Mouse (Mus musculus): ENCODE measurements around the gene Lrrfip1. TPM values are rescaled to one million over a fixed set of nuclear protein-coding genes. Genes with fewer than 3 reads are reported as not detected.
A peak's percentile ranks its signal among the peaks of the same experiment; 100 is the strongest.

Lrrfip1 gene
- total RNA-seq, 1 experiment from 2014 or later: 49.4 TPM

DNA sequence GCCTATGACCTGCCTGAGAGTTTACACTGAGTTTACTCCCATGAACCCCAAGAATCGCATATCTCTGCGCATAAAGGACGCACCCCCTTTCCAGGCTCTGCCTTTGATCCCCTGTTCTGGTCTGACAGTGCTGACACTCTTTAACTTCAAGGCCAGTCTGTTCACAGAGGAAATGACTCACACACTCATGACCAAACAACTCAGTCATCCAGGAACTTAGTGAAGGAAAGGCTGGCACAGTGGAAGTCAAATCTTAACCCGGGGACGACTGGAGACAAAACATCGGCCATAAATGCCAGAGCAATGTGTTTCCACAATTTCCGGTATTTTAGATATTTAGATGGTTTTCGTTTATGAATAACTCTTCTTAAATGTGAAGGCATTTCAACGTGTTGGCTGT, 25.4 kb downstream of the Lrrfip1 start:
- DNase-seq: peak; percentile 54

DNA sequence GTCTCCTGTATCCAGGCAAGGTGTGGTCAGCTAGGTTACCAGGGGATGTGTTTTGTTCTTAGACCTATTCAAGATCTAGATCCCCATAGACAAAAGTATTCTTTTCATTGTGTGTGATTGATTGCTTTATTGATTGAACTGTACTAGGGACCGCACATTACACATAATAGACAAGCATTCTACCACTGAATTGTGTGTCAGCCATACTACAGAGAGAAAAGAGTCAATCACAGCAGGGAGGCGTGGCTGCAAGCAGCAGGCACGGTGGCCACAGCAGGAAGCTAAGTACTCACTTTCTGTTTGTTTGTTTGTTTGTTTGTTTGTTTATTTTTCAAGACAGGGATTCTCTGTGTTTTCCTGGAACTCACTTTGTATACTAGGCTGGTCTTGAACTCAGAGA, 25.9 kb downstream of the Lrrfip1 start:
- DNase-seq: no peak

DNA sequence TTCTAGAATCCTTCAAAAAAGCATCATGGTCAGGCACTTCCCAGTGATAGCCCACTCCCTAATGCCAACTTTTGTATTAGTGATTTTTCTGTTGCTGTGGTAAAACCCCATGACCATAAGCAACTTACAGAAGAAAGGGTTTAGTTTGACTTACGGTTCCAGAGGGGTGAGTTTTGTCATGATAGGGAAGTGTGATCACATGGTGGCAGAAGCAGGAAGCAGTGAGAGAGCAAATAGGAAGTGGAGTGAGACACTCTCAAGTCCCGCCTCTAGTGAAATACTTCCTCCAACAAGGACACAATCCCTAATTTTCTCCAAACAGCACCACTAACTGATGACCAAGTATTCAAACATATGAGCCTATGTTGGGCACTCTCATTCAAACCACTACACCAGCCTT, 28.4 kb downstream of the Lrrfip1 start:
- no peak for DNase-seq

DNA sequence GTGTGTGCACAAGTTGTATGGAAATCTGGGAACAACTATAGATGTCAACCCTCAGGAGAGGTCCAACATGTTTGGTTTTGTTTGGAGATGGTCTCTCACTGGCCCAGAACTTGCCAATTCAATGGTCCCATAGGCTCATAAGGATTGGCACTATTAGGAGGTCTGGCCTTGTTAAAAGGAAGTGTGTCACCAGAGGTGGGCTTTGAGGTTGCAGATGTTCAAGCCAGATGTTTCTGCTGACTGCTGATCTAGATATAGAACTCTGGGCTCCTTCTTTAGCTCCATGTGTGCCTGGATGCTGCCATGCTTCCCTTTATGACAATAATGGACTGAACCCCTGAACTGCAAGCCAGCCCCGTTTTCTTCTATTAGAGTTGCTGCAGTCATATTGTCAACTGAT, 31.8 kb downstream of the Lrrfip1 start:
- no peak for DNase-seq

DNA sequence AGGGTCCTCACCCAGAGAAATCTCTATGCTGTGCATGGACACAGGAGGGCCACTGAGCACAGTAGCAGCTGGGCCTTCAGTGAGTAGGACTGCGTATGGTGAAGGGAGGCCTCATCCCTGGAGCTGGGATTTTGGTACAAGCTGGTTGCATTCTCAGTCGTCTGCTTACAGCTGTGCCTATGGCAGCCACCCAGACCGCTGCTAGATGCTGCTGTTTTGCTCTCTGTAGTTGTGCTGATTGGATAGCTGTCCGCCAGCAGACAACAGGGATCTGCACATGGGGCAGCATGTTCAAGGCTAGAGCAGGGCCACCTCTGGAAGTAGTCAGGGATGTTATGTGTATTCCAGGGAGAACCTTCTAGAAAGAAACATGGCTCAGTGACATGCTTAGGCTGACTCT, 33.0 kb downstream of the Lrrfip1 start:
- DNase-seq: no peak

DNA sequence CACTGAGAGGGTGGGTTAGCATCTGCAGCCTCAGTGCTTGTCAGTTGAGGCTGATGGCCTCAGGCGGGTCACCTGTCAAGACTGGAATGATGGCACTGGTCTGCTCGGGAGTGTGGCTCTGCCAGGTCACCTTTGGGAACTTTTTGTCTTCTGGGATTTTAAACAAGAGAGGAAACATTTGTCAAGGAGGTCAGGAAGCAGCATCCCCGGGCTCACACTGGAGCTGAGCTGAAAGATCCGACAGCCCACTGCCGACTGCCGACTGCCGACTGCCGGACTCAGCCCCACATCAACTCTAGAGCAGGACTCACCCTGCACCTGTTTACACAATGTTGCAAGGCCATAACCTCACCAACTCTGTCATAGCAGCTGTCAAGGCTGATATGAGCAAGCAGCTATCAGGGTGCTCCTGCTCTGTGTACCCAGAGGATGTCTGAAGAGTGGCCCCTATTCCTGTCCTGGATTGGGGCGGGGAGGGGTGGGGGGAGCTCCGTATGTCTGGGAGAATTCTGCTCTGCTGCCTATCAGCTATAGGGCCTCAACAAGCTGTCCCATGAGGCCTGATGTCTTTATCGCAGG, 33.9 kb downstream of the Lrrfip1 start:
- DNase-seq: no peak

DNA sequence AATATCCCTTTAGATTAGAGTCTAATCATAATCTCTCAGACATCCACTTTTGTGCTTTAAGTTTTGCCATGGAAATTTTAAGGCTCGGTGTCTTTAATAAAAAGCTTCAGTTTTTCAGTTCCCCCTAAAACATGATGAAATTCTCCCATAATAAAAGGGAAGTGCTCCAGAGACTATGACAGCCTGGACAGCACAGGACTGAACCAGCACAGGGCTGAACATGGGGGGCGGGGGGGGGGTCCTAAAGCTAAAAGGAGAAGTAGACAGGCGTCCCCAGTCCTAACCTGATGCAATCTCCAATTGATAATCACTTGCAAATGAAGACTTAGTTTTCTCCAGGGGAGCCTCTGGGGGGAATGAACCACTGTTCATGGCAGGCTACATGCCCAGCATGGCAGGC, 36.0 kb downstream of the Lrrfip1 start:
- DNase-seq: no peak

DNA sequence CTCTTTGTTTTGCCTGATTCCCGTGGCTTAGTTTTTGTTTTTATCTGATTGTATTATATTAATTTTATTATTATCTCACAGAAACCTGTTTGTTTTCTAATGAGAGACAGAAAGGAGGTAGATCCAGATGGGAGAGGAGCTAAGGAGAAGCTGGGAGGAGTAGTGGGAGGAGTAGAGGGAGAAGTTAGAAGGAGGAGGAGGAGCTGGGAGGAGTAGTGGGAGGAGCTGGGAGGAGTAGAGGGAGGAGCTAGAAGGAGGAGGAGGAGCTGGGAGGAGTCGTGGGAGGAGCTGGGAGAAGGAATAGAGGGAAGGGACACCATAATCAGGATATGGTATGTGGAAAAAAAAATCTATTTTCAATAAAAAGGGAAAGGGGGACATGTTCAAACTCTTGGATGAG, 36.7 kb downstream of the Lrrfip1 start:
- no peak for DNase-seq

DNA sequence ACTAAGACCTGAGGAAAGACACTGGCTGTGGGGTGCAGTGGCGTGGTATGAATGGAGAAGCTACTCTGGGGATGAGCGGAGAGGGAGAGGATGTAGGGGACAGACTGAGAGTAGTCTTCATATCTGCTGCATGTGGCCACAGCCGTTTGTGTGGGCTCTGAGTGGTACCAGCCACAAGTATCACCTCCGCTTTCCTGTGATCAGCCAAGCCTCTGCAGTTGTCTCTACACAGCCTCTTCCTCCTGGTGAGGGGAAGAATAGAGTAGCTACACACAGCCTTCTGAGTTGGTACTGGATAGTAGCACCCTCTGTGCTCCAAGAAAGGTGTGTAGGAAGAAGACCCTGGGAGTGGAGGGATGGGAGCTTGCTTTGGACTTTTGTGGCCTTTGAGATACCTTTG, 38.7 kb downstream of the Lrrfip1 start:
- no peak for DNase-seq

DNA sequence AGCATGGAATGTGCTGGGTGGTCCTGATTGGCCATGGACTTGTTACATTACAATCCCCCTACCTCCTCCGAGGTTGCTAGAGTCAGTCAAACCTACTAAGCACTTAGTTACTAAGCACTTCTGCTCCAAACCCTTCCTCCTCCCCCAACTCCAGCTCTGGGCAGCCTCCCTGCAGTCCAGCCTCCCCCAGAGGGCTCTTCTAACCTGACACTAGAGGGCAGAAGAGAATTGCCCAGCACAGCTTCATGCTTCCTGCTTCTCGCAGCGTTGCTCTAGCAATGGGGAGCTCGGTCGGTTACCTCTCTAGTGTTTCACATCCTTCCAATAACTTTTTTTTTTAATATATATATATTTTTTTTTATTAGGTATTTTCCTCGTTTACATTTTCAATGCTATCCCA, 39.5 kb downstream of the Lrrfip1 start:
- DNase-seq: peak; percentile 60

DNA sequence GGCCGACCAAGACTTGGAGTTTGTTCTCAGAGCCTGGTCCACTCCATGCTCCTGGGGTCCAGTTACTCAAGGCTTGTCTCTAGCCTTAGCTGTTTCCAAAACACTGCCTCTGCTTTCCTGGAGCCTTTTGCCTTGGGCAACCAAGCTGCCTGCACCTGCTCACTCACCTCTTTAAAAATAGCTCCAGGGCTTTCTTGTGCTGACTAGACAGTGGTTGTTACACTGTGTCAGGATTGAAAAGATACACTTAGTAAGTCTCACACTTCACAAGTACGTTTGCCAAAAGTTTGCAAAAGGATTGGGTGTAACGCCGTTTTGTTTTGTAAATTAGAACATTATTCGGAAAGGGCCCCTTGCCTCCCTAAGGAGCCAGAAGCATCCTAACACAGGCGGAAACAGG, 40.0 kb downstream of the Lrrfip1 start:
- DNase-seq: no peak

DNA sequence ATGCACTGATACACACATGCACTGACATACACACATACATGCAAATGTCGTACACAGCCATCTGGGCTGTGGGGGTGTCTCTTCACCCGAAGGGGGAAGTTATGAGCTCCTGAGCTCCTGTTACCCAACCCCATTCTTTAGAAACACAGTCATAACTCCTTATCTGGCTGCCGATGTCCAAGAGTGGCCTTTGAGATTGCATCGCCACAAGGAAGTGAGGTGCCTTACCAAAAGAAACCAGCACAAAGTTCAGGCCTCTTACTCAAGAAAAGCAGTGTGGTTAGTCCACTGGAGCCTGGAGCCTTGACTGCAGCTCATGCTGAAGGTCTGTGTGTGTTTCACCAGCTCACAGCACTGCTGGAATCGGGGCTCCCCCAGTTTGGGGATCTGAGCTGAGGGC, 43.1 kb downstream of the Lrrfip1 start:
- DNase-seq: peak; percentile 56

DNA sequence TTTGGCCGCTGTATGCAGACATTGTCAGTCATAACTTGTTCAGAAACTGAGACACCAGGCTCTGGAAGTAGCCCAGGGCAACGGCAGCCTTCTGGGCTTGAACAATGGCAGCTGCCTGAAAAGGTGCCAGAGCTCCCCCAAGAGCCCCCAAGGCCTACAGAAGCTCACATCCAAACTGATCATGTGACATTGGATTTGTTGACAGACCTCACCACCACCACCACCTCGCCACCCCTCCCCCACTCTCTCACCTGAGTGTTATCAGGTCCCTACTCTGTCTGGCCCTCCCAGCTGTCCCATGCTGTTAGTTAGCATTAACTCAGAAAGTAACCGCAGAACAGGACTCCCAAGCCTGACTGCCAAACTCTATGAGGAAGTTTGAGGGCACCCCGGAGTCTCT, 44.7 kb downstream of the Lrrfip1 start:
- DNase-seq: no peak

DNA sequence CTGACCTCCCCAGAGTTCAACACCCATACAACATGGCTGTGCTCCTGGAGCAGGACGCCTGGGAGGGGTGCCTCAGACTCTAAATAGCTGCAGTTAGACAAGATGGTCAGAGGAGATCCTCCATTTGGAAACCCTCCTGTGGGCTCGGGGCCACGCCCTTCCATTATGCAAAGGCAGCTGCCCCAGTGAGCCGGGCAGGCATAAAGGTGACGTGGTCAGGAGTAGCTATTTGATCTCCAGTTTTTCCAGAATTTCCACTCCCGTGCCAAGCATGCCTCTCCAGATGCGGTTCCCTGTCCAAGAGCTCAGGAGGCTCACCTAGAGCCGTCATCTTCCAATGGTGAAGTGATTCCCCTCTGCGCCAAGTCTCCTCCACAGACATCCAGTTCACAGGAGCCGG, 45.6 kb downstream of the Lrrfip1 start:
- DNase-seq: no peak

DNA sequence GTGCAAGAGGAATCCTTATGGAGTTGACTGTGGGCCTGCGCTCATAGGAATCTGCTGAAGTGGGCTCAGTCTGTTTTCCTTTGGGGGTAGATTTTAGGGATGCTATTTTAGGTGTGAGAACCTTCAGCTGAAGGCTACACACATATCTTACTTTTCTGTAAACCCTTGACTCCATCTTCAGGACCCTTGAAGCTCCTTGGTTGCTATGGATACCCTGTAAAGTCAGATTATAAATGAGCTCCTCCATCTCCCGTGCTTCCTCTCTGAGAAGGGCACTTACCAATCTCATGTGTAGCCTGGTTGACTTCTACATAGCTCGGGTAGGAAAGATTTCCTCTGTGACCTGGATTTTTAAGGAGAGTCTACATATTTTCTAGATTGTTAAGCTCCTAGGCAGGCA, 46.1 kb downstream of the Lrrfip1 start:
- no peak for DNase-seq

DNA sequence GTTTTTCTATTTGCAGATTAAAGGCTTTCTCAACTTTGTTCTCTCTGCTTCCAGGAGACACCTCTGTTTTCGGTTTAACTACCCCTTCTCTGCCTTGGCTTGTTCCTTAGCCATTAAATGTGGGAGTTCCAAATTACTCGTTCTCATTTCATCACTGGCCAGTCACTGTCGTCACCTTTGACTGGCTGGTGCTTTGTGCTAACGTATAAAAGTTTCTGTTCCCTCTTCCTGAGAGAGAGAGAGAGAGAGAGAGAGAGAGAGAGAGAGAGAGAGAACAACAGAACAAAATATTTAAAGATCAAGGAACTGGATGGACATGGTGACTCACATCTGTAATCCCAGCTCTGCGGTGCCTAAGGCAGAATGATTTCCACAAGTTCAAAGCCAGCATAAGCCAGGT, 47.7 kb downstream of the Lrrfip1 start:
- DNase-seq: no peak

DNA sequence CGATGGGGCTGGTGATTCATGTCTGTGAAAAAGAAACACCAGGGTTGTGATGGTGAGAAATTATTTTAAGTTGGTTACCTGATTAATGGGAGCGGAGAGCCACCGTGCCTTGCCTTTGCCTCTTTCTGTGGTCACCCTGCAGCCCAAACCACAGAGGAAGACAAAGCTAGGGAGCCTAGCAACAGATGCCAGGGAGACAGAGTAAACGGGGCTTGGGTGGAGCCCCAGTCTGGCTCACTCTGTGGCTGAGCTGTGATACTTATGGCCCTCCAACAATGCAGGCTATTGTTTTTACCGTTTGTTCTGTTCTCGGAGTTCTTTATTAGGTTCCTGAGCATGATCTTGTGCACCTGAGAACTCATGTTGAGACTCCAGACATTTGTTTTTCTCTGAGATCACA, 50.8 kb downstream of the Lrrfip1 start:
- no peak for DNase-seq

DNA sequence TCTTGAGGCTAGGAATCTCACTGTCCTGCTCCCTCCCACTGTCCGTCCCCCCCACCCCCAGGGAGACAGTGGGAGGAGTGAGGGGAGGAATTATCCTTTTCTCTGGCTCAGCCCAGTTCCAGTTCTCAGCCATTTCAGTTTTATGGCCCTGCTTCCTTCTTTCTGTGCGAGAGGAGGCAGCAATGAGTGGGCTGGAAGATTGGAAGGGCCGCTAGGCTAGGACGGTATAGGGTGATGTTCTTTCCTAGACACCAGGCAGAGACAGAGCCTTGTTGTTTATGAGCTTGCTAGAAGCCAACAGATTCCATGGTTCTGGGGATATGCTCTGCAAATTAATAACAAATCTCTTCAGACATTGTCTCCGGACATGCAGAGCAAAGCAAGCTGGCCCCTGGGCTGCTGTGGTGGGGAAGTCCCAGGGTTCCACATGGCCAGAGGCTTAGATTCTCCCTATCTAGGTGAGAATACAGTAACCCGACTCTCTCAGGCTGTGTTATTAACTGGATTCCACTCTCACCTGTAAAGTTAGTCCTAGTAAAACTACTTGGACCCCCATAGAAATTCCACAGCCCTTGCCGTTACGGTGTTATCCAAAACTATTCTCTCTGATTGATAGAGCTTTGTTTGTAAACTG, 53.0 kb downstream of the Lrrfip1 start:
- no peak for DNase-seq

DNA sequence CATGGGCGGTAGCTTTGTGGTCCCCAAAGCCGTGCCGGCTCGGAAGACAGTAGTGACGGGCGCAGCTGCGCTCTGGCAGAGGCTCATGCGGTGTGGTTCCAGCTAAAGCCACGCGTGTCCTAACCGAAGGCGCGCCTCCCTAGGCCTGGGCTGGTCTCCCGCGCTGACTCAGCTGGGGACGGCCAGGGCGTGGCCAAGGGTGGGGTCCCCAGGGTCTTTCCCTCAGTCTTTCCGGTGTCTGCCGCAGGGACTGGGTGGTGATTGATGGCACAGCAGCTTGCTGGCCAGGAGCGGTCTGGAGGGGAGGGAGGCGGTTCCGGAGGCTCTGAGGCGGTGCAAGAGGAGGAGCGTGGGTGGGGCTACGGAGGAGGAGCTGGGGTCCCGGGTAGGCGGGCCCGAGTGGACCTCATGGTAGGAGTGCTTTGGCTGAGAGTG, 54.2 kb downstream of the Lrrfip1 start:
- DNase-seq: peak; percentile 97

DNA sequence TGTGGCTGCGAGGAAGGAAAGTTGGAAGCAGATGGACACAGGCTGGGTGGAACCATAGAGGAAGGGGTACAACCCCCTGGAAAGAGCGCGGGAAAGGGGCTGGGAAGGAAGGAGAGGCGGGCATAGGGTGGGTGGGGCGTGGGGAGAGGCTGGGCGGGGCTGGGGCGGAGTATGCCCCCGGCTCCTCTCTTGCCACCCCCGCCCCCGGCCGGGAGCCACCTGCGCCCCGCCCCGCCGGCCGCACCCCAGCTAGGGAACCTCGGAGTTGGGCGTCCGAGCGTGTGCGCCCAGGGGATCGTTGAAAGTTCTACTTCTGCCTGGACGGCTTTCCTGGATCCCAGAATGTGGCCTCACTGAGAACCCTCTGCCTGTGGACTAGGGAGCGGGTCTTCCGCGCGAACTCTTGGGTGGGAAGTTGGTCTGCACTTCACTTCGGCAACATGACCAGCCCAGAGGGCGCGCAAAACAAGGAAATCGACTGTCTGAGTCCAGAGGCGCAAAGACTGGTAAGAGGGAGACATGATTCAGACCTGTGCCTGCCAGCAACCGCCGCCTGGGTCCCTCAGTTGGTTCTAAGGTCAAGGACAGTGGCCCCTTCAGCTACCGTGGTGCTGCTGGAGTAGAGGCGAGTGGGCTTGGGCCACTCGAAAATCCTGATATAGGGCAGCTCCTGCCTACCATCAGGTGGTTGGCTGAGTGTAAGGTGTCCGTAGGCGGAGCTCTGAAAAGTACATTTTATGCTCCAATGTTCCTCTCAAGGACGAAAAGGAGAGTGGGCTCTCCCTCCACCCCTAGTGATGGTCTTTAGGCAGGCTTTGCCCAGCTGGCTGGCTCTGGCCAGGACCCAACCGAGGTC, 54.9 kb downstream of the Lrrfip1 start:
- DNase-seq: peak; percentile 87

DNA sequence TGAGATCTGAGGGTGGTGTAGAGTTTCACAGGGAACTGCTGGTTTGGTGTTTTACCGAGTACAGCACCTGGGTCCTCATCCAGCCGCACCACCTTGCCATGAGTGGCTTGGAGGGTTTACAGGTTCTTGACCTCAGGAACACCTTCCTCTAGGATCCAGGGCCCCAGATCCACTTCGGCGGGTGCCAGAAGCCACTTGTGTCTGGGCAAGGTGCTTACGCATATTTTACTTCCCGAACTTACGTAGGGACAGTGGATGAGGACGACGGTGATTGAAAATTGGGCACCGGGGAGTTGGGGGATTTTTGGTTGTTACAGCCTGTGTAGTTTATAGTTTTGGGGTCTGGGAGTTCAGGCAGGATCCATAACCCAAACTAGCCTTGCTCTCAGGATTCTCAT, 55.5 kb downstream of the Lrrfip1 start:
- DNase-seq: peak; percentile 47

DNA sequence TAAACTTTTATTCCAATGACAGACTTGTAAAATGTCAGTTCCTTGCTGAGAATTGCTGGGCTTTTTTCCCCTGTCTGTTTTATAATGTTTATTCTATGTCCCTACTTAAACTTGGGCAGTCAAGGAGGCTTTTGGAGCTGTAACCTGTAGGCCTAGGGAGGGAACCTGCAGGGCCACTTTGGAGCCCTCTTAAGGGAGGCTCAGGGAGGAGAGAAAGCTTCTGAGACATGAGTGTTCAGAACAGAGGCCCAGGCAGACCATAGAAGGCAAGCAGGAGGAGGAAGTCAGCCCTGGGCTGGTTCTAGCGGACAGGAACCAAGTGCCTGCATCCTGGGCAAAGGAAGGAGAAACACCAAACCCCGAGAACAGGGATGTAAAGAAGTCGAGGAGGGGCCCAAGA, 56.3 kb downstream of the Lrrfip1 start:
- no peak for DNase-seq

DNA sequence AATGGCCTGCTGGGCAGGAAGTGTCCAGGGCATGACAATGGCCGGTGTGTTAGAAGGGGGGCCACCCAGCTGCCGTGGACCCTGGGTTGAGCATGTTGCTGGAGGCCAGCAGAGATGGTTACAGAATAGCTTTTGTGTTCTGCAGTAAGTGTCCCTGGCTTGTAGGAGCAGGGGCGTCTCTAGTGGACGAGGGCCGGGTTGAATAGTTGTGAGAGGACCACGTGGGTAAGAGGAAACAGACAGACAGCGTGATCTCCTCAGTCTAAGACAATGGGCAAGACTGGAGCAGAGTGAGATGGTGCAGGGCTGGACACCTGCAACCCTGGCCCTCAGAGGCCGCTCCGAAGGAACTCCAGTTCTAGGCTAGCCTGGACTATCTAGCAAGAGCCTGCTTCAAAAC, 57.2 kb downstream of the Lrrfip1 start:
- no peak for DNase-seq

DNA sequence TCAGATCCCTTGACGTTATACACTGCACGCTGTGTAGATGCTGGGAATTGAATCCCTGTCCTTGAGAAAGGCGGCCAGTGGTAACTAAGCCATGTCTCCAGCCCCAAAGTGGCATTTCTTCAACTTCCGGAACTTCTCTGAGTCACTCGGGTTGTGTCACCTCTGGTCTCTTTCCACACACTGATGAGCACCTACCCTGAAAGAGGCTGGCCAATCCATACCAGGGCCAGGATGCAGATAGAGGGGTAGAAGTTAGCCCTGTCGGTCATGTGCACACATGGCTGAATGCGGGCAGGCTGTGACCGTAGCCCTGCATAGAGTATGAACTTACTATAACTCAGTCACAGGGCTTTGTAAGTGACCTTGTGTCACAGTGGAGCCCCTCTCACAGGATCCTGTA, 57.9 kb downstream of the Lrrfip1 start:
- DNase-seq: peak; percentile 74
